Mouse (Mus musculus) forebrain, postnatal 0 days (tissue): ENCODE measurements at regions not wholly inside any gene's neighbourhood (a gene's known extent, or its start where the extent isn't known, plus 50 kb on each side); places are given as distances from the start of the nearest gene placed in this dataset.

Experiments
- ATAC-seq: fragments of 200-750 bp; cut with Nextera tagmentation; 2 replicates; pipeline ENCODE4 v1.8.0; 2017; ENCODE audit warnings: mild to moderate bottlenecking, moderate library complexity
- DNase-seq: peaks from one replicate; pipeline ENCODE4 v3.0.0-alpha.2; 2015
- H3K27ac ChIP-seq: fragments of 300-500 bp; sonication (generic); 2 replicates; pipeline ENCODE4 v1.5.1; 2014; ENCODE audit warnings: low read depth, mild to moderate bottlenecking, antibody characterized with exemption, low read length, moderate library complexity, mixed read lengths
- H3K27me3 ChIP-seq: fragments of 300-500 bp; sonication (generic); 2 replicates; pipeline ENCODE4 v1.6.1; 2014; ENCODE audit warnings: mild to moderate bottlenecking, low read length, mixed read lengths; ENCODE audit not compliant: insufficient read depth
- H3K36me3 ChIP-seq: fragments of 300-500 bp; sonication (generic); 2 replicates; pipeline ENCODE4 v1.6.1; 2014; ENCODE audit warnings: mild to moderate bottlenecking, moderate library complexity; ENCODE audit not compliant: insufficient read depth
- H3K4me1 ChIP-seq: fragments of 300-500 bp; sonication (generic); 2 replicates; pipeline ENCODE4 v1.6.1; 2014; ENCODE audit warnings: antibody characterized with exemption; ENCODE audit not compliant: insufficient read depth
- H3K4me2 ChIP-seq: fragments of 300-500 bp; sonication (generic); 2 replicates; pipeline ENCODE4 v1.6.1; 2014; ENCODE audit warnings: low read depth, mild to moderate bottlenecking, moderate library complexity
- H3K4me3 ChIP-seq: fragments of 300-500 bp; sonication (generic); 2 replicates; pipeline ENCODE4 v1.5.1; 2014; ENCODE audit warnings: low read depth, low read length, mixed read lengths
- H3K9ac ChIP-seq: fragments of 300-500 bp; sonication (generic); 2 replicates; pipeline ENCODE4 v1.6.1; 2014; ENCODE audit warnings: mild to moderate bottlenecking
- H3K9me3 ChIP-seq: fragments of 300-500 bp; sonication (generic); 2 replicates; pipeline ENCODE4 v1.6.1; 2016; ENCODE audit warnings: low read length
- CTCF ChIP-seq: sonication (generic); IDR thresholded peaks from 2 replicates; pipeline ENCODE4 v1.5.1; 2016; ENCODE audit warnings: antibody characterized with exemption, control low read depth, low read depth
- WGBS: fragments of 180-500 bp; shearing (Covaris S2); extraction: QIAGEN DNeasy Blood & Tissue Kit; methylation state at CpG from one replicate; pipeline ENCODE4 v1.1.7; 2014; 5-methylcytosine and 5-hydroxymethylcytosine counted together

DNA sequence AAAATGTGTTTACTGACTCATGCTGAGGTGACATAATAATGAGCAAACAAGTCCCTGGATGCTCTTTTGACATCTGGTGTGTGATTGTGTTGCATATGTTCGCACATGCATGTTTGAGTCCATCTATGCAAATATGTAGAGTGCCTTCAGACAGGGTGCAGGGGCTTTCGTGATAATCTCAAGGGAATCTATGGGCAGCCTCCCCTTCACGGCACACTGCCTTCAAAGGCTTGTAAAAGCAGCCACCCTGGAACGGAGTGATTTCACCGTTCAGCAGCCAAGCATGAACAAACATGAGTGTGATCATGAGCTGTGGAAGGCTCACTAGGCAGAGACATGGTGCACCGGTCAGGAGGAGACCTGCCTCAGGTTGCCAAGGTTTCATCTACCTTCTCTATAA lies 57.1 kb upstream of the Mbip start:
- H3K36me3 ChIP-seq = no peaks in the 10 kb centered on the region
- no peak for ATAC-seq
- 0 out of 2 replicates have a peak, but pooled peaks cover 4% of the 10 kb centered on the region for H3K27me3 ChIP-seq
- no peaks in the 10 kb centered on the region for H3K4me1 ChIP-seq
- no peak overlapping the region for H3K4me2 ChIP-seq
- H3K9me3 ChIP-seq = no peaks in the 10 kb centered on the region
- H3K9ac ChIP-seq = no peak overlapping the region
- H3K4me3 ChIP-seq = no peak overlapping the region
- WGBS = 45% methylated on average over 6 of the region's 6 CpGs
- no peak overlapping the region for H3K27ac ChIP-seq
- DNase-seq = no peak
- no peak for TF ChIP-seq CTCF

DNA sequence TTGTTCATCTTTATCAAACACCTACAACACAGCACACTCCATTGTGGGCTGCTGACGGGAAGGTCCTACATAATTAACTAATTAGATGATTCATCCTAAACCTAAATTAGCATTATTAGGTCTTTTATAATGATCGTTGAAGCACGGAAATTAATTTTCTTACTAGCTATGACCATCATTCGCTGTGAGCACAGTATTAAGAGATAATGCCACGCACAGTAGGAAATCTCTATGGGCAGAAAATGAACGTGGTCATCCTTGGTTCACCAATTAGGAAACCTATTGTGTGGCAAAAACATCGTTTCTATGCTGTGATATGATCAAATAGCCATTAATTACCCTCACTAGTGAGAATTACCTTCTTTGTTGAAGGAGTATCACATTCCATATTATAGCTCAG lies 56.4 kb upstream of the Mbip start:
- 47% methylated on average over 7 of the region's 7 CpGs for WGBS
- H3K9ac ChIP-seq = no peak overlapping the region
- ATAC-seq (no peak), DNase-seq (no peak)
- no peak for TF ChIP-seq CTCF
- no peak overlapping the region for H3K4me2 ChIP-seq
- H3K4me3 ChIP-seq = no peak overlapping the region
- H3K27me3 ChIP-seq = 0 out of 2 replicates have a peak, but pooled peaks cover 3% of the 10 kb centered on the region
- no peaks in the 10 kb centered on the region for H3K9me3 ChIP-seq
- H3K36me3 ChIP-seq = no peaks in the 10 kb centered on the region
- H3K4me1 ChIP-seq = no peaks in the 10 kb centered on the region
- no peak overlapping the region for H3K27ac ChIP-seq
